Mouse (Mus musculus): ENCODE measurements around the gene Chd9. TPM values are rescaled to one million over a fixed set of nuclear protein-coding genes. Genes with fewer than 3 reads are reported as not detected.

The Chd9 gene
- polyA plus RNA-seq, 1 experiment from 2014 or later = 89.0 TPM

DNA sequence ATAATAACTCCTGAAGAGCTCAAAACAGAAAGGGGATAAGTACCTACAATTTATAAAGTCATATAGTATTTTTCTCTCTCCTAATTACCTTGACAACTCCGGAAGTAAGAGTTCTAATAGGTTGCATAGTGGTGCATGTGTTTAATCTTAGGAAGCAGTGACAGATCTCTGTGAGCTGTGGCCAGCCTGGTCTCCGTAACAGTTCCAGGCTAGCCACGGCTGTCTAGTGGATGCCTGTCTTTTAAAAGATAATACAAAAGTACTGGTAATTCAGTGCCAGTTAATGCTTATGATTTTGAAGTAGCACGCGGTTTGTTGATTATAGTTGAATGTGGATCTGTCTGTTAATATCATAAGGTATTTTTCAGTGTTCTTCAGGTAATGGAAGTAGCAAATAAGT, 151.1 kb downstream of the Chd9 start:
- Histone ChIP-seq H3K4me1 (replicated peaks) (no peaks in the 10 kb centered on the region), H3K4me3 (no peak overlapping the region), H3K36me3 (peaks cover 66% of the 10 kb centered on the region), H3K27ac (no peak overlapping the region), H3K27me3 (no peaks in the 10 kb centered on the region), H3K9ac (no peak overlapping the region), H3K4me2 (no peak overlapping the region), H3K9me3 (no peaks in the 10 kb centered on the region)
- 95% methylated on average over 5 of the region's 5 CpGs for WGBS
- no peak for ATAC-seq (ENCODE audit: low FRiP score)

- WGBS = 86% methylated on average over 3 of the region's 3 CpGs
- H3K4me2 ChIP-seq = no peak overlapping the region
- no peak for ATAC-seq (ENCODE audit: low FRiP score)
- no peaks in the 10 kb centered on the region for H3K9me3 ChIP-seq
- no peak overlapping the region for H3K4me3 ChIP-seq
- no peaks in the 10 kb centered on the region for H3K4me1 ChIP-seq (replicated peaks)
- no peak overlapping the region for H3K9ac ChIP-seq
- H3K27ac ChIP-seq = no peak overlapping the region
- H3K27me3 ChIP-seq = no peaks in the 10 kb centered on the region
- peaks cover 66% of the 10 kb centered on the region for H3K36me3 ChIP-seq
These were observed 153.9 kb downstream of the Chd9 start for GRCm38 (mm10) chr8:90982087-90982486.

- H3K36me3 ChIP-seq = peaks cover 84% of the 10 kb centered on the region
- H3K27ac ChIP-seq = no peak overlapping the region
- WGBS = 7% methylated on average over 2 of the region's 2 CpGs
- H3K9ac ChIP-seq = no peak overlapping the region
- no peak for ATAC-seq (ENCODE audit: low FRiP score)
- H3K4me1 ChIP-seq (replicated peaks) = no peaks in the 10 kb centered on the region
- no peak overlapping the region for H3K4me2 ChIP-seq
- no peak overlapping the region for H3K4me3 ChIP-seq
- H3K9me3 ChIP-seq = no peaks in the 10 kb centered on the region
- no peaks in the 10 kb centered on the region for H3K27me3 ChIP-seq
These were observed 191.6 kb downstream of the Chd9 start for GRCm38 (mm10) chr8:91019726-91020125.

GRCm38 (mm10) chr8:91034417-91034816, 206.3 kb downstream of the Chd9 start:
- H3K9ac ChIP-seq = no peak overlapping the region
- no peak overlapping the region for H3K4me3 ChIP-seq
- no peak overlapping the region for H3K4me2 ChIP-seq
- H3K9me3 ChIP-seq = no peaks in the 10 kb centered on the region
- ATAC-seq (ENCODE audit: low FRiP score) = no peak
- WGBS = 92% methylated on average over 6 of the region's 6 CpGs
- no peaks in the 10 kb centered on the region for H3K27me3 ChIP-seq
- H3K27ac ChIP-seq = no peak overlapping the region
- H3K36me3 ChIP-seq = peaks cover 85% of the 10 kb centered on the region
- no peaks in the 10 kb centered on the region for H3K4me1 ChIP-seq (replicated peaks)

DNA sequence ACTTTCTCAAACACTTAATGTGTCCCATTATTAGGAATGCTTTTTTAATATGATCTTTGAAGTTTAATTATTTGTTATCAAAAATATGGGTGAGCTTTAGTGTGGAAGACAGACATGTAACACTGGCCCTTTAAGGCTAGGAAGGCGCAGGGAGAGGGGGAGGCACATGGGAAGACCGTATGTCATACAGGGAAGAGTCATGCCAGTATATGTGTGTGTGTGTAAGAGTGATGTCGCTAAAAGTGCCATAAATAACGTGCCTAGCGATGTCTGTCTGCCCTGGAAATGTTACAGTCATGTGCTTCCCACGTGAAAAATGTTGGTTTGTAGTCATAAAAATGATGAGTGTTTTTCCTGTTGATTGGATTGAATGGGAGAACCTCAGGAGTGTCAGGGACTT, 208.8 kb downstream of the Chd9 start:
- no peak overlapping the region for H3K4me3 ChIP-seq
- peaks cover 88% of the 10 kb centered on the region for H3K36me3 ChIP-seq
- ATAC-seq (ENCODE audit: low FRiP score) = no peak
- H3K27ac ChIP-seq = no peak overlapping the region
- H3K27me3 ChIP-seq = no peaks in the 10 kb centered on the region
- no peak overlapping the region for H3K9ac ChIP-seq
- no peak overlapping the region for H3K4me2 ChIP-seq
- 85% methylated on average over 6 of the region's 6 CpGs for WGBS
- no peaks in the 10 kb centered on the region for H3K9me3 ChIP-seq
- H3K4me1 ChIP-seq (replicated peaks) = no peaks in the 10 kb centered on the region

DNA sequence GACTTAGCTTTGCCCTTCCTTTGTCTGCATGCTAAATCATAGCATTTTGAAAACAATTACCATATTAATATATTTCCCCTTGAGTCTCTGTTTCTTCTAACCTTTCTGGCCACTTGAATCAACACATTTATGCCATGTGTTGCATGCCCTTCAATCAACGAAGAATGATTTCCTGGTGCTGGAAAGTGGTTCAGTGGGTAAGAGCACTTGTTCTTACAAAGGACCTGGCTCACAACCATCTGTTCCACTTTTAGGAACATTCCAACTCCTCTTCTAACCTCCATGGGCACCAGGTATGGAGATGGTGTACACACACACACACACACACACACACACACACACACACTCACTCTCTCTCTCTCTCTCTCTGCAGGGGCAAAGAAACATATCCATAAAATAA, 210.5 kb downstream of the Chd9 start:
- no peak for ATAC-seq (ENCODE audit: low FRiP score)
- Histone ChIP-seq H3K4me2 (no peak overlapping the region), H3K27me3 (no peaks in the 10 kb centered on the region), H3K9me3 (no peaks in the 10 kb centered on the region), H3K9ac (no peak overlapping the region), H3K4me1 (replicated peaks) (no peaks in the 10 kb centered on the region), H3K4me3 (no peak overlapping the region), H3K27ac (no peak overlapping the region), H3K36me3 (peaks cover 93% of the 10 kb centered on the region)
- WGBS = 97% methylated on average over 1 of the region's 1 CpGs

DNA sequence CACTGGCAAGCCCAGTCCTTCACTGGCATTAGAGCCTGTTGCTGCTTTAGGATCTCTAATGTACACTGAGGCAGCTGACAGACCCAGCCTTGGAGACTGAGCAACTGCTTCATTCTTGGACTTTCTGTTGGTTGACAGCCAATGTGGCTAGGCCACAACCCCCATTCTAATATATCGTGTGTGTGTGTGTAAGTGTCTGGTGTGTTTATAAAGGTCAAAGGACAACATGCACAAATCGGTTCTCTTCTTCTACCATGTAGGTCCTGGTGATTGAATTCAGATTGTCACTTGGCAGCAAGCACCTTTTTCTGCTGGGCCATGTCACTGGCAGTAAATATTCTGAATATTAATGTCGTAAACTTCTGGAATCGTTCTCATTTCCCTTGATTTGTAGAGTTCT, 218.2 kb downstream of the Chd9 start:
- peaks cover 74% of the 10 kb centered on the region for H3K36me3 ChIP-seq
- whole genome bisulfite sequencing = 95% methylated on average over 4 of the region's 4 CpGs
- ATAC-seq (ENCODE audit: low FRiP score) = no peak

GRCm38 (mm10) chr8:91051037-91051436, 222.9 kb downstream of the Chd9 start:
- H3K27me3 ChIP-seq = no peaks in the 10 kb centered on the region
- no peak overlapping the region for H3K9ac ChIP-seq
- no peaks in the 10 kb centered on the region; the same call in 1 of the 2 replicates for H3K4me1 ChIP-seq (replicated peaks)
- H3K36me3 ChIP-seq = peaks cover 62% of the 10 kb centered on the region
- H3K9me3 ChIP-seq = no peaks in the 10 kb centered on the region
- ATAC-seq (ENCODE audit: low FRiP score) = no peak
- no peak overlapping the region; the same call in 1 of the 2 replicates for H3K27ac ChIP-seq
- 48% methylated on average over 8 of the region's 8 CpGs for WGBS
- H3K4me2 ChIP-seq = no peak overlapping the region
- H3K4me3 ChIP-seq = no peak overlapping the region

More for the DNA sequence above, 218.2 kb downstream of the Chd9 start:
- Histone ChIP-seq H3K9me3 (no peaks in the 10 kb centered on the region), H3K27ac (no peak overlapping the region), H3K9ac (no peak overlapping the region), H3K27me3 (no peaks in the 10 kb centered on the region), H3K4me1 (replicated peaks) (no peaks in the 10 kb centered on the region; the same call in 1 of the 2 replicates), H3K4me2 (no peak overlapping the region), H3K4me3 (no peak overlapping the region)

- 98% methylated on average over 4 of the region's 4 CpGs for WGBS
- no peaks in the 10 kb centered on the region for H3K27me3 ChIP-seq
- no peak overlapping the region for H3K9ac ChIP-seq
- no peak overlapping the region for H3K4me2 ChIP-seq
- H3K27ac ChIP-seq = no peak overlapping the region
- peaks cover 52% of the 10 kb centered on the region for H3K36me3 ChIP-seq
- H3K4me1 ChIP-seq (replicated peaks) = no peaks in the 10 kb centered on the region; the same call in 1 of the 2 replicates
- H3K9me3 ChIP-seq = no peaks in the 10 kb centered on the region
- H3K4me3 ChIP-seq = no peak overlapping the region
- ATAC-seq (ENCODE audit: low FRiP score) = no peak
These were observed 226.3 kb downstream of the Chd9 start for GRCm38 (mm10) chr8:91054418-91054817.

DNA sequence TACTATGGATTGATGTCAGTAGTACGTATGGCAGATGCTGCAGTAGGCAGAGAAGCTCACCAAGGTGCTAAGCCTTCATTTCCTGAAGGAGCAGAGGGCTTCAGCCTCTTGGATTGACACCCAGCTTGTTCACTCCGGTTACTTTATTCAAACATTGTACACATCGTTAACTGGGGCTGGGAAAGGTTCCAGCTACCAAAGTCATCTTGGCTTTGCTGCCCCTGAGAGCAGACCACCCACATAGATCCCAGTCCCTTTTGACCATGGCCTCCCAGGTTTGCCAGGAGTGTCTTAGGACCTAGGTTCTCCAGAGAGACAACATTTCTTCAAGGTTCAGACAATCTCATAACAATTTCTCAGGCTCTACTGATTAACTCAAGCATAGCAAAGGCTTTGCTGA, 228.7 kb downstream of the Chd9 start:
- Histone ChIP-seq H3K36me3 (peaks cover 36% of the 10 kb centered on the region), H3K27me3 (no peaks in the 10 kb centered on the region), H3K9me3 (no peaks in the 10 kb centered on the region), H3K4me3 (no peak overlapping the region), H3K4me1 (replicated peaks) (no peaks in the 10 kb centered on the region), H3K27ac (no peak overlapping the region), H3K4me2 (no peak overlapping the region), H3K9ac (no peak overlapping the region)
- no peak for ATAC-seq (ENCODE audit: low FRiP score)
- 53% methylated on average over 3 of the region's 3 CpGs for WGBS

DNA sequence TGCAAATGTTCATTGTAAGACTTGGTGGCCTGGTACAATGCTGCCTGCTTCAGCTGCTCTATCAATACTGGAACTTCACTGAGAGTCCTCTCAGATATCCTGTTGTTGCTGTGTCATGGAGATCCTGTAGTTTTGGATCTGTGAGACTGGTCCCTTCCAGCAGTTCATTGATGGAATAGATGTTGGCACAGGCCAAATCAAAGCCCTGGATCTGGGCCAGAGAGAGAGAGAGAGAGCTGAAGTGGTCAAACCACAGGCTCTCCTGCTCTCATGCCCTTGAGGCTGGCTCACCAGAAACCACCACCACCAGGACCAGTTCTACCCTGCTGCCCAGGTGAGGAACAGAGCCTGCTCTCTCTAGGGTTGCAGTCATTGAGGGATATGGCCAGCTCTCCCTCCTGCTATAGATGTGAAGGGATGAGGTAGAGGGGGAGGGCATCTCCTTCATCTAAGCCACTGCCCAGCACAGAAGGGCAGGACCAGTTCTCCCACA, 231.0 kb downstream of the Chd9 start:
- ATAC-seq (ENCODE audit: low FRiP score) = 0 out of 2 replicates have a peak, but pooled peaks have one; percentile 28
- no peak overlapping the region for H3K9ac ChIP-seq
- H3K4me2 ChIP-seq = no peak overlapping the region
- no peaks in the 10 kb centered on the region for H3K27me3 ChIP-seq
- H3K36me3 ChIP-seq = peaks cover 24% of the 10 kb centered on the region
- no peaks in the 10 kb centered on the region for H3K4me1 ChIP-seq (replicated peaks)
- no peak overlapping the region for H3K4me3 ChIP-seq
- H3K9me3 ChIP-seq = no peaks in the 10 kb centered on the region
- no peak overlapping the region for H3K27ac ChIP-seq

DNA sequence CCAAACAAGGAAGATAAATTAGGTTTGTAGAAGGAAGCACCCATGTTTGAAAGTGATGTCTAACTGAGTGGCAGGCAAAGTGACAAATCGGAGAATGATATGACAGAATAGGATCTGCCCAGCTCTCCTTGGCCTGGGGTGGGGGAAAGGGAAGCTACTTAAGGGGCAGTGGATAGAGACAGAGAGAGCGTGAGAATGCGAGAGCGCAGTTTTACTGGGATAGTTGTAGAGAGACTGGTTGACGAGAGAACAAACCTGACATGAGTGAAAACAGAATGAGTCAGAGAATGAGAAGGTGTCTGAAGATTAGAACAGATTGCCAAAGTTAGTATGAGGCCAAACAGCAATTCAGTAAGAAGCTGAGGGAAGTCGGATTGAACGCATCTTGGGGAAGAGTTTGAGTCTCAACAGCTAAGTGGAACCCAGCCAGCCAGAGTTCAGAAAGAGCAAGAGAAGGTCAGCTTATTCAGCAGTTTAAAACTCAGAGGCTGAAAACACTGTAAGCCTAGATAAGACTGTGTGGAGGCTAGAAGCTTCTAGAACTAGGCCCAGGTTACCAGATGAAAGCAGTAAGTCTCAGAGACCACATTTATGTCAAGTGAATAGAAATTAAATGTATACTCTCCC, 231.8 kb downstream of the Chd9 start:
- H3K27me3 ChIP-seq = no peaks in the 10 kb centered on the region
- no peak overlapping the region for H3K27ac ChIP-seq
- H3K4me3 ChIP-seq = no peak overlapping the region
- no peak overlapping the region for H3K9ac ChIP-seq
- H3K9me3 ChIP-seq = no peaks in the 10 kb centered on the region
- H3K4me2 ChIP-seq = no peak overlapping the region
- WGBS = 88% methylated on average over 7 of the region's 7 CpGs
- H3K36me3 ChIP-seq = peaks cover 20% of the 10 kb centered on the region
- ATAC-seq (ENCODE audit: low FRiP score) = no peak
- H3K4me1 ChIP-seq (replicated peaks) = no peaks in the 10 kb centered on the region
